Mouse (Mus musculus) midbrain, embryonic 15.5 days (tissue): ENCODE results near the gene Crtc1. TPM values are rescaled to one million over a fixed set of nuclear protein-coding genes. Genes with fewer than 3 reads are reported as not detected.

Experiments used
- ATAC-seq: fragments of 200-750 bp; cut with Nextera tagmentation; replicated peaks from 2 replicates; pipeline ENCODE4 v1.8.0; 2017; ENCODE audit warnings: moderate TSS enrichment
- H3K27ac ChIP-seq: fragments of 300-500 bp; sonication (generic); 2 replicates; pipeline ENCODE4 v1.5.1; 2015; ENCODE audit warnings: mild to moderate bottlenecking, inconsistent platforms
- H3K27me3 ChIP-seq: fragments of 300-500 bp; sonication (generic); replicated peaks from 2 replicates; pipeline ENCODE4 v1.6.1; 2015; ENCODE audit warnings: inconsistent platforms
- H3K36me3 ChIP-seq: fragments of 300-500 bp; sonication (generic); replicated peaks from 2 replicates; pipeline ENCODE4 v1.6.1; 2015; ENCODE audit warnings: inconsistent platforms
- H3K4me1 ChIP-seq: fragments of 300-500 bp; sonication (generic); 2 replicates; pipeline ENCODE4 v1.6.1; 2015; ENCODE audit warnings: inconsistent platforms
- H3K4me2 ChIP-seq: fragments of 300-500 bp; sonication (generic); 2 replicates; pipeline ENCODE4 v1.6.1; 2015; ENCODE audit warnings: inconsistent platforms, mild to moderate bottlenecking, moderate library complexity
- H3K4me3 ChIP-seq: fragments of 300-500 bp; sonication (generic); 2 replicates; pipeline ENCODE4 v1.5.1; 2015; ENCODE audit warnings: mild to moderate bottlenecking, inconsistent platforms
- H3K9ac ChIP-seq: fragments of 300-500 bp; sonication (generic); 2 replicates; pipeline ENCODE4 v1.6.1; 2015; ENCODE audit warnings: mild to moderate bottlenecking, inconsistent platforms
- H3K9me3 ChIP-seq: fragments of 300-500 bp; sonication (generic); 2 replicates; pipeline ENCODE4 v1.6.1; 2016; ENCODE audit warnings: inconsistent platforms
- WGBS: fragments of 180-500 bp; shearing (Covaris S2); methylation state at CpG from one replicate; pipeline ENCODE4 v1.1.7; 2015; ENCODE audit warnings: mixed read lengths; 5-methylcytosine and 5-hydroxymethylcytosine counted together
- polyA plus RNA-seq: library from polyadenylated mRNA; unstranded; fragments of >200 nt; fragmentation: Nextera tagmentation; extraction: Ambion mirVana; gene quantifications from 2 replicates; pipeline ENCODE4 v1.2.1, GENCODE M21; 2015

Crtc1 gene
- polyA plus RNA-seq, 1 experiment from 2014 or later = 58.7 TPM

- H3K9me3 ChIP-seq = no peaks in the 10 kb centered on the region
- no peak overlapping the region for H3K4me2 ChIP-seq
- H3K9ac ChIP-seq = no peak overlapping the region
- H3K4me3 ChIP-seq = no peak overlapping the region
- WGBS = 42% methylated on average over 6 of the region's 6 CpGs
- H3K27me3 ChIP-seq = no peaks in the 10 kb centered on the region
- ATAC-seq = no peak
- H3K27ac ChIP-seq = no peak overlapping the region
- no peaks in the 10 kb centered on the region for H3K36me3 ChIP-seq
- H3K4me1 ChIP-seq = peaks cover 23% of the 10 kb centered on the region
Observed at GRCm38 (mm10) chr8:70416941-70417340, 22.4 kb downstream of the Crtc1 start.

GRCm38 (mm10) chr8:70415540-70416451, 23.6 kb downstream of the Crtc1 start:
- H3K9me3 ChIP-seq = no peaks in the 10 kb centered on the region
- H3K36me3 ChIP-seq = no peaks in the 10 kb centered on the region
- no peaks in the 10 kb centered on the region for H3K27me3 ChIP-seq
- H3K9ac ChIP-seq = no peak overlapping the region
- WGBS = 62% methylated on average over 8 of the region's 8 CpGs
- no peak overlapping the region for H3K4me2 ChIP-seq
- H3K27ac ChIP-seq = no peak overlapping the region
- peak; percentile 78 for ATAC-seq
- no peak overlapping the region for H3K4me3 ChIP-seq
- peaks cover 23% of the 10 kb centered on the region for H3K4me1 ChIP-seq

GRCm38 (mm10) chr8:70414310-70414946, 25.0 kb downstream of the Crtc1 start:
- Histone ChIP-seq H3K27ac (no peak overlapping the region), H3K4me3 (no peak overlapping the region), H3K27me3 (no peaks in the 10 kb centered on the region), H3K36me3 (no peaks in the 10 kb centered on the region), H3K4me1 (peaks cover 23% of the 10 kb centered on the region), H3K9ac (no peak overlapping the region), H3K9me3 (no peaks in the 10 kb centered on the region), H3K4me2 (no peak overlapping the region)
- WGBS = 93% methylated on average over 6 of the region's 6 CpGs
- no peak for ATAC-seq

GRCm38 (mm10) chr8:70410281-70410680, 29.1 kb downstream of the Crtc1 start:
- Histone ChIP-seq H3K9me3 (no peaks in the 10 kb centered on the region), H3K27me3 (no peaks in the 10 kb centered on the region), H3K27ac (no peak overlapping the region), H3K4me2 (no peak overlapping the region), H3K4me1 (peaks cover 19% of the 10 kb centered on the region), H3K36me3 (no peaks in the 10 kb centered on the region), H3K4me3 (no peak overlapping the region), H3K9ac (no peak overlapping the region)
- 90% methylated on average over 5 of the region's 5 CpGs for WGBS
- no peak for ATAC-seq

- H3K9ac ChIP-seq = no peak overlapping the region
Observed at GRCm38 (mm10) chr8:70409455-70409871, 29.9 kb downstream of the Crtc1 start.

GRCm38 (mm10) chr8:70409019-70409418, 30.4 kb downstream of the Crtc1 start:
- no peak overlapping the region for H3K4me2 ChIP-seq
- ATAC-seq = no peak
- H3K27ac ChIP-seq = peak overlapping the region; percentile 65
- H3K4me1 ChIP-seq = peaks cover 19% of the 10 kb centered on the region
- H3K36me3 ChIP-seq = peaks cover 6% of the 10 kb centered on the region; the same call in 1 of the 2 replicates
- H3K4me3 ChIP-seq = no peak overlapping the region
- no peak overlapping the region for H3K9ac ChIP-seq
- WGBS = 71% methylated on average over 10 of the region's 10 CpGs
- no peaks in the 10 kb centered on the region for H3K9me3 ChIP-seq
- H3K27me3 ChIP-seq = no peaks in the 10 kb centered on the region

More at GRCm38 (mm10) chr8:70409455-70409871, 29.9 kb downstream of the Crtc1 start:
- H3K36me3 ChIP-seq = peaks cover 1% of the 10 kb centered on the region; the same call in 1 of the 2 replicates
- WGBS = 64% methylated on average over 9 of the region's 9 CpGs
- H3K27ac ChIP-seq = peak overlapping the region; percentile 65; the same call in 1 of the 2 replicates
- no peaks in the 10 kb centered on the region for H3K9me3 ChIP-seq
- peak; percentile 24; the same call in 1 of the 2 replicates for ATAC-seq
- H3K4me2 ChIP-seq = no peak overlapping the region
- peaks cover 19% of the 10 kb centered on the region for H3K4me1 ChIP-seq
- no peak overlapping the region for H3K4me3 ChIP-seq
- H3K27me3 ChIP-seq = no peaks in the 10 kb centered on the region

- Histone ChIP-seq H3K9me3 (no peaks in the 10 kb centered on the region), H3K4me3 (no peak overlapping the region), H3K4me2 (no peak overlapping the region), H3K27ac (peak overlapping the region; percentile 65), H3K9ac (no peak overlapping the region), H3K36me3 (peaks cover 6% of the 10 kb centered on the region; the same call in 1 of the 2 replicates), H3K4me1 (peaks cover 19% of the 10 kb centered on the region), H3K27me3 (no peaks in the 10 kb centered on the region)
- peak; percentile 58 for ATAC-seq
- 24% methylated on average over 6 of the region's 6 CpGs for WGBS
Observed at GRCm38 (mm10) chr8:70408301-70408700, 31.1 kb downstream of the Crtc1 start.

GRCm38 (mm10) chr8:70406427-70407069, 32.8 kb downstream of the Crtc1 start:
- ATAC-seq = no peak

GRCm38 (mm10) chr8:70405189-70405588, 34.2 kb downstream of the Crtc1 start:
- Histone ChIP-seq H3K36me3 (peaks cover 9% of the 10 kb centered on the region; the same call in 1 of the 2 replicates), H3K4me1 (peaks cover 19% of the 10 kb centered on the region), H3K9ac (no peak overlapping the region), H3K4me2 (no peak overlapping the region), H3K27me3 (no peaks in the 10 kb centered on the region), H3K27ac (no peak overlapping the region), H3K4me3 (no peak overlapping the region), H3K9me3 (no peaks in the 10 kb centered on the region)
- ATAC-seq = no peak
- WGBS = 75% methylated on average over 7 of the region's 7 CpGs

More at GRCm38 (mm10) chr8:70406427-70407069, 32.8 kb downstream of the Crtc1 start:
- Histone ChIP-seq H3K36me3 (peaks cover 6% of the 10 kb centered on the region; the same call in 1 of the 2 replicates), H3K4me3 (no peak overlapping the region), H3K4me2 (no peak overlapping the region), H3K4me1 (peaks cover 19% of the 10 kb centered on the region), H3K27ac (no peak overlapping the region), H3K9me3 (no peaks in the 10 kb centered on the region), H3K27me3 (no peaks in the 10 kb centered on the region), H3K9ac (no peak overlapping the region)
- WGBS = 83% methylated on average over 11 of the region's 11 CpGs

- no peak for ATAC-seq
- Histone ChIP-seq H3K4me1 (peaks cover 14% of the 10 kb centered on the region), H3K4me3 (no peak overlapping the region), H3K4me2 (no peak overlapping the region), H3K36me3 (peaks cover 13% of the 10 kb centered on the region; the same call in 1 of the 2 replicates), H3K27ac (no peak overlapping the region), H3K9ac (no peak overlapping the region), H3K27me3 (no peaks in the 10 kb centered on the region), H3K9me3 (no peaks in the 10 kb centered on the region)
- 93% methylated on average over 3 of the region's 3 CpGs for WGBS
Observed at GRCm38 (mm10) chr8:70404212-70404611, 35.2 kb downstream of the Crtc1 start.

- WGBS = 88% methylated on average over 16 of the region's 16 CpGs
- H3K9ac ChIP-seq = no peak overlapping the region
Observed at GRCm38 (mm10) chr8:70397611-70398563, 41.5 kb downstream of the Crtc1 start.

More at GRCm38 (mm10) chr8:70397611-70398563, 41.5 kb downstream of the Crtc1 start:
- H3K9me3 ChIP-seq = no peaks in the 10 kb centered on the region
- ATAC-seq = no peak
- H3K4me2 ChIP-seq = no peak overlapping the region
- no peaks in the 10 kb centered on the region for H3K4me1 ChIP-seq
- no peak overlapping the region for H3K4me3 ChIP-seq
- H3K27me3 ChIP-seq = no peaks in the 10 kb centered on the region
- H3K36me3 ChIP-seq = 0 out of 2 replicates have a peak, but pooled peaks cover 6% of the 10 kb centered on the region
- no peak overlapping the region for H3K27ac ChIP-seq
